Mouse (Mus musculus): ENCODE measurements around the gene Gm45837.

Gene Gm45837

GRCm38 (mm10) chr7:101449855-101450254 lies 39.2 kb downstream of the Gm45837 start:
- no peak for DNase-seq

GRCm38 (mm10) chr7:101450422-101451401 lies 40.0 kb downstream of the Gm45837 start:
- DNase-seq: peak; percentile 94

GRCm38 (mm10) chr7:101452669-101453068 lies 42.0 kb downstream of the Gm45837 start:
- DNase-seq: no peak

DNA sequence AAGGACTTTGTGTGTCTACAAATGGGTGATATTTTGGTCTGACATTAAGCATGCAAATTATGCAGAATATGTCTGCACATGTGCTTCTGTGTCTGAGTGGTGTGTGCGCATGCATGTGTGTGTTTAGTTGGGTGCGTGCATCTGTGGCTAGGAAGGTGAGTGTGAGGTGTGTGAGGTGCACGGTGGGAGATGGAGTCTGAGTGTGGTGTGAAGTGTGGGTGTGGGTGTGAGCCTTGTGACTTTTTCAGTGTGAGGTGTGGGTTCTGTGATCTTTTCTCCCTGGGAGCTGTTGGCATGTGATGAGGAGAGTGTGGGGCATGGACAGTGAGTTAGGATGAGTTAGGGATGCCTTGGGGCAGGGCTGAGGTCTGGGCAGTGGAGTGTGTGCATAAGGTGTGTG lies 42.6 kb downstream of the Gm45837 start:
- DNase-seq: no peak

- peak; percentile 72 for DNase-seq
These were observed 43.0 kb downstream of the Gm45837 start for GRCm38 (mm10) chr7:101453725-101454124.

GRCm38 (mm10) chr7:101454479-101454878 lies 43.8 kb downstream of the Gm45837 start:
- DNase-seq: no peak

- no peak for DNase-seq
These were observed 44.5 kb downstream of the Gm45837 start for GRCm38 (mm10) chr7:101455141-101455540.

DNA sequence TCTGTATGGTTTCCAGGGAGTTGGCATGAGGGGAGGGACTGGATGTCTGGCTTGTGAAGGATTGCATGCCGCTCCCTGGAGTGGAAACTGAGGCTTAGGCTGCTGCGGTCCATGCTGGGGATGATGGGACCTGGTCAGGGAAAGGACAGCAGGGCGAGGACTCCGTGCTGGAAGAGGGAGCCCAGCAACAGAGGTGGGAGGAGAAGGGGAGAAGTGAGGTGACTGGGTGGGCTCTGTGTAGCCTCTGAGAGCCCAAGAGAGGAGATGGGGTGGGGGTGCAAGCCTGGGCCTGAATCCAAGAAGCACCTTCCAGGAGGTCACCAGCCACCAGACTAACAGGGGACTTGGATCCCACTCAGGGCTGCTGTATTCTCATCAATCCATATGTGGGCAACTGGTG lies 45.6 kb downstream of the Gm45837 start:
- no peak for DNase-seq

DNA sequence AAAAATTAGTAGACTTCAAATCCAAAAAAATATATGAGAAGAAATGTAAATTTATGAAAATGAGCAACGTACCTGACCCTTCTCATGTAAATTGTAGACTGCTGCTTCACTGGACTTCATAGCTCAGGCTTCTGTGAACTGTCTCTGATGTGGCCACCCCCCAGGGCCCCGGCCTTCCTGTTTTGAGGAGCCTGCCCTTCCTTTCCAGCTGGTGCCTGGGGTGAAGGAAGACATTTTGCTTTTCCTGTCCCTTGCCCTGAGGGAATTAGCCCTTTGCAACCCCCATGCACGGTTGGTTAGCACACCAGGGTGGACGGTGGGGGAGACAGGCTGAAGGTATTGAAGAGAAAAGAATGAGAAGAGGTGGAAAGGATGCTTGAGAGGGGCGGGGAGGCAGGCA lies 46.1 kb downstream of the Gm45837 start:
- peak; percentile 59 for DNase-seq

GRCm38 (mm10) chr7:101457283-101457682 lies 46.6 kb downstream of the Gm45837 start:
- no peak for DNase-seq

DNA sequence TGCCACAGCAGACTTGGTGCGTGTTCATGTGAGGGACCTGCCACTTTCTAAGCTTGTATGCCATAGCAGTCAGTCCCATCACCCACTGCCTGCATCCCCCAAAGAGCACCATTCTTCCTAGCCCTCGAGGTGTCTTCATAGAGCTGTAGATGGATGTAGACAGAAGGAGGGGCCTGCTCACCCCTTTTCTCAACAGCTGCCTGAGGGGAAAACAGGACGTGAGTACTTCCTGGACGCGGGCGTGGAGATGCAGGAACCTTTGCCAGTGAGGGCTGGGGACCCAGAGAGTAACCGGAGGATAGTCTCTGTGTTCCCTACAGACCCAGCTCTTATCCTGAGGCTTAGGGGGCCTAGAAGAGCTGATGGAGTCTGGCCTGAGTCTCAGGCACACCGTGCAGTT lies 47.1 kb downstream of the Gm45837 start:
- DNase-seq: peak; percentile 63

DNA sequence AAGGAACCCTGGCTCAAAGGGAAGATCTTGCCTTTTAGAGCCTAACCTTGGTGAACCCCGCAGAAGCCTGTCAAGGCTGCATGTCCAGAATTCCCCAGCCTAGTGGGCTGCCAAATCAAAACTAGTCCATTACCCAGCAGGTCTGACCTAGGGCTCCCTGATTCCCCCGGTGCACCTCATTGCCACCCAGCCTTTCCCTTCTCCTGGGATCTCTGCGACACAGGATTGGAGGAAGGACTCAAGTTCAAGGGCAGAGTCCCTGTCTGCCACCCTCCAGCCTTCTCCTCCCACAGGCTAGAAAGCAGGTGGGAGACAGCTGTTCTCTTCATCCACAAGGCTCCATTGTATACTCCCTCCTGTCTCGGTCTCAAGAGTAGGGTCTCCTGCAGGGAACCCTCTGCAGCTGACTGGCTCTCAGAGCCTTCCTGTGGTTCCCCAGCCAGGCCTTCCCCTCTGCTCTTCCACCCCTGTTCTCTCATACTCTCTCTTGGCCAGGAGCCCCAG lies 47.6 kb downstream of the Gm45837 start:
- DNase-seq: no peak

DNA sequence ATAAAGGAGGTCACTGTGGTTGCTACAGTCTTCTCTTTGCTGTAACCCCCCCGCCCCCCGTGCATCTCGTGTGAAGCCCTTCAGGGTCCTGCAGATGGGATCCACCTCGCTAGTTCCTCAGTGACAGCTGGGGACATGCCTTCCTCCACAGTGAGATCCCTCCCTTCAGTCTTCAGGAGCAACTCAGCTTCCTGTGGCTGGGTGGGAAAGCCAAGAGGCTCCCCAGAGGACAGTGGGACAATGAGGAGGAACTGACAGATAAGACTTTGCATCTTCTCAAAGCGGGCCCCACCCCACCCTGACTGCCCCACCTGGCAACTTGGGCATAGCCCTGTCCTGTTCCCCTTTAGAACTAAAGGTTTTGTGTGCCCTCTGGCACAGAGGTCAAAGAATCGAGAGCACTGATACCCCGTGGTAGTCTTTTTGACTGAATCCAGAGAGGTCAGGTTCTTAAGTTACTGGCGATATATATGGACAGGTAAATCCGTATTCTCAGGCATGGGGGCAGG lies 48.7 kb downstream of the Gm45837 start:
- DNase-seq: no peak

DNA sequence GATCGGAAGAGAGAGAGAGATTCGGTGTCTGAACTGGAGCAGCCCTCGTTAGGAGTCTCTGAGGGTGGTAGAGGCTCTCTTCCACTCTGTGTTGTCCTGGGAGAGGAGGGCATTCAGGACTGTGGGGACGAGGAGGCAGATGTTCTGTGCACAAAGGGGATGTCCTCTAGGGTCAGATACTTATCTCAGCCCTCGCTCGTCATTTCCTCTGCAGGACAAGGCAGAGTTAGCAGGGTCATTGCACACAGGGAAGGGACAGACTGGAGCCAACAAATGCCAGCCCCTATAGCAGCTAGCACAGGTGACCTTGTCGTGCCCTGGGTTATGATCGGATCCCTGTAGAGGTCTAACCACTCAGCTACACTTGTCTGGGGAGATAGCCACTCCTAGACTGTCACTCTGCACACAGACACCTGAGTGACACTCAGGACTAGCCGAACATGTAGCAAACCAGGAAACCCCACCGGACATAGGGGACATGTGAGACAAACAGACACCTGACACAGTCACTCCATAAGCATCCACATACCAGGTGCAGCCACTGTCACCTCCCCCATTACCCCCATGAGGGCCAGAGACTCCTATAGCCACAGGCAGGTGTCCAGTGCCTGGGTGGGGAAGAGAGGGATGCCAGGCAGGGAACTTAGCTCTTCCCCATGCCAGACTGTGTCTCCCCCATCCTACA lies 49.4 kb downstream of the Gm45837 start:
- DNase-seq: no peak

GRCm38 (mm10) chr7:101460608-101460957 lies 49.9 kb downstream of the Gm45837 start:
- DNase-seq: no peak

- DNase-seq: no peak
These were observed 50.9 kb downstream of the Gm45837 start for GRCm38 (mm10) chr7:101461571-101461970.

- DNase-seq: peak; percentile 74
These were observed 51.8 kb downstream of the Gm45837 start for GRCm38 (mm10) chr7:101462327-101463068.

DNA sequence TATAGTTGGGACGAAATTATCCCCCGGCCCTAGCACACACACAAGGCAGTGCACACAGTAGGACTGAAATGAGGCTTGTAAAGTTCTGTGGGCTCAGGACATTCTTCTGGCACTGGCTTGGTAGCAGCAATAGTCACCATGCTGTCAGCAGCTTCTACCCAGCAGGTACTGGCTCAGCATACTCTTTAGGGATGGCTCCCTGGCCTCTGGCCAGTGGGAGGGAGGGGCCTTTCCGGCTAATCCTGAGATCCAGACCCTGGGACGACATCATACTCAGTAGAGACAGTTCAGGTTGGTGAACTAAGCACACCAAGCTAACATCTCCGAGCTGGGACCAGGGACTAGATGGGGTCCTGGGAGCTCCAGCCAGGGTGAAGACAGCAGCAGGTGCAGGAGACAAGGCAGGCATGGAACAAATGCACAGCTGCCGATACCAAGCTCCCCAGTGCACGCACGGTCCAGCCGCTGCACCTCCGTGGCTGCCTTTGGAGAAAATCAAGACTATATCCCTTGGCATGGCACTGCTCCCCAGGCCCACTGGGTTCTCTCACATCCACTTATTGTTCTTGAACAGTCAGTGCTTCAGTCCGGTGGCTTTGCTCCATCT lies 53.1 kb downstream of the Gm45837 start:
- no peak for DNase-seq

- DNase-seq: no peak
These were observed 54.2 kb downstream of the Gm45837 start for GRCm38 (mm10) chr7:101464927-101465326.

GRCm38 (mm10) chr7:101465392-101465791 lies 54.7 kb downstream of the Gm45837 start:
- peak; percentile 86 for DNase-seq

DNA sequence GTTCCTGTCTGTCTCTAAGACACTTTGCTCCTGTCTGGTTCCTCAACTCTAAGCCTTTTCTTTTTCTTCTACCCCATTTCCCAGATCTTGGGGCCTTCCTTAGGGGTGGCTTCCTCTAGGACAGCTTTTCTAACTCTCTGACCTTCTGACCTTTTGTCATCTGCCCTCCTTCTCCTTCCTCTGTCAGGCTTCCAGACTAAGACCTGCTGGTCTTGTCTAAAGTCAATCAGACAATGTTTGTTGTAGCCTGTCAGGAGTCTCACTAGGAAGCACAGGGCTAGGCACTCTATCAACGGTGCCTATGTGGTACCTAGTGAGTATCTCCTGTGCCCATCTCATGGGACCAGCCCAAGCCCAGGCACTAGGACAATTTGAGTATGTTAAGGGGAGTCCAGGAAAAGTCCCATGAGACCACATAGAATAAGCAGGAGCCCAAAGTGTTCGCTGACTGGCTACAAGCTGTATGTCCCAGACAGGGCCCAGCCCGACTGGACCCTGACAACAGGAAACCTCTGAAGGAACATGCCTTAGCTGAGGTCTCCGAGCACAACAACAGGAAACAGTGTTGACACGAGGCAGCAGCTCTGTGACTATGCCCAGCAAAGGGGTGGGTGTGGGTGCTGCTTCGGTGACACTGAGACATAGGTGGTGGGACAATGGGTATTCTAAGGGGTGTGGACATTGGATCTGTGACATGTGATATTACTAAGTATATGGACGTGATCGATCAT lies 55.3 kb downstream of the Gm45837 start:
- DNase-seq: peak; percentile 63

Data from kidney, postnatal 10 days (tissue).